Mouse (Mus musculus): ENCODE measurements around the gene Kdelr3. TPM values are rescaled to one million over a fixed set of nuclear protein-coding genes. Genes with fewer than 3 reads are reported as not detected.

Kdelr3 gene
- polyA plus RNA-seq, 1 experiment from 2014 or later, result 211 TPM

Small RNAs within 50 kb of the gene (microRNA-seq; reads per million reads assigned to microRNA genes)
- gene Gm44302, result not detected

Other genes starting within 250 kb of the Kdelr3 start
- gene Baiap2l2, start 230.9 kb upstream of the Kdelr3 start, polyA plus RNA-seq (2015; fragmentation: Nextera tagmentation; extraction: Ambion mirVana), result 17.2 and 19.7 TPM in 2 replicates
- 12.9 and 14.2 TPM in 2 replicates for gene Pla2g6, start 188.0 kb upstream of the Kdelr3 start, polyA plus RNA-seq (2015; fragmentation: Nextera tagmentation; extraction: Ambion mirVana)
- gene Maff, start 169.8 kb upstream of the Kdelr3 start, polyA plus RNA-seq (2015; fragmentation: Nextera tagmentation; extraction: Ambion mirVana), result 4.2 and 4.7 TPM in 2 replicates
- 87.5 and 99.8 TPM in 2 replicates for gene Tmem184b, start 112.8 kb upstream of the Kdelr3 start, polyA plus RNA-seq (2015; fragmentation: Nextera tagmentation; extraction: Ambion mirVana)
- 81.0 and 82.7 TPM in 2 replicates for gene Csnk1e, start 60.8 kb upstream of the Kdelr3 start, polyA plus RNA-seq (2015; fragmentation: Nextera tagmentation; extraction: Ambion mirVana)
- not detected in 2 replicates for gene Kcnj4, start 11.2 kb upstream of the Kdelr3 start, polyA plus RNA-seq (2015; fragmentation: Nextera tagmentation; extraction: Ambion mirVana)
- gene Ddx17, start 30.3 kb downstream of the Kdelr3 start, polyA plus RNA-seq (2015; fragmentation: Nextera tagmentation; extraction: Ambion mirVana), result 41.6 and 54.0 TPM in 2 replicates
- gene Dmc1, start 88.7 kb downstream of the Kdelr3 start, polyA plus RNA-seq (2015; fragmentation: Nextera tagmentation; extraction: Ambion mirVana), result 2.6 and 2.8 TPM in 2 replicates
- gene Fam227a, start 142.5 kb downstream of the Kdelr3 start, polyA plus RNA-seq (2015; fragmentation: Nextera tagmentation; extraction: Ambion mirVana), result 0.82 and 0.88 TPM in 2 replicates
- 49.3 and 52.6 TPM in 2 replicates for gene Cby1, start 142.8 kb downstream of the Kdelr3 start, polyA plus RNA-seq (2015; fragmentation: Nextera tagmentation; extraction: Ambion mirVana)
- 216 and 223 TPM in 2 replicates for gene Tomm22, start 154.4 kb downstream of the Kdelr3 start, polyA plus RNA-seq (2015; fragmentation: Nextera tagmentation; extraction: Ambion mirVana)
- 20.2 and 27.8 TPM in 2 replicates for gene Josd1, start 171.5 kb downstream of the Kdelr3 start, polyA plus RNA-seq (2015; fragmentation: Nextera tagmentation; extraction: Ambion mirVana)
- 35.0 and 36.0 TPM in 2 replicates for gene Gtpbp1, start 174.4 kb downstream of the Kdelr3 start, polyA plus RNA-seq (2015; fragmentation: Nextera tagmentation; extraction: Ambion mirVana)
- 5.4 and 6.0 TPM in 2 replicates for gene Sun2, start 226.1 kb downstream of the Kdelr3 start, polyA plus RNA-seq (2015; fragmentation: Nextera tagmentation; extraction: Ambion mirVana)

All from limb, embryonic 15.5 days (tissue).